Mouse (Mus musculus) testis, adult 2 months (tissue): ENCODE data around the gene Farp1. TPM values are rescaled to one million over a fixed set of nuclear protein-coding genes. Genes with fewer than 3 reads are reported as not detected.

Experiments used
- H3K27ac ChIP-seq: fragments of 200-500 bp; 2 replicates; pipeline ENCODE4 v1.5.1; 2012; ENCODE audit warnings: low read depth, low read length; ENCODE audit not compliant: control insufficient read depth, insufficient read depth
- H3K27me3 ChIP-seq: fragments of 200-500 bp; 2 replicates; pipeline ENCODE4 v1.6.1; 2012; ENCODE audit warnings: mild to moderate bottlenecking, low read length, moderate library complexity; ENCODE audit not compliant: control insufficient read depth, insufficient read depth
- H3K36me3 ChIP-seq: fragments of 200-500 bp; 2 replicates; pipeline ENCODE4 v1.6.1; 2012; ENCODE audit warnings: mild to moderate bottlenecking, low read length; ENCODE audit not compliant: control insufficient read depth, insufficient read depth
- H3K4me1 ChIP-seq: fragments of 200-500 bp; 2 replicates; pipeline ENCODE4 v1.6.1; 2012; ENCODE audit warnings: low read length; ENCODE audit not compliant: control insufficient read depth, insufficient read depth
- H3K4me3 ChIP-seq: fragments of 200-500 bp; 2 replicates; pipeline ENCODE4 v1.5.1; 2012; ENCODE audit warnings: low read depth, mild to moderate bottlenecking, low read length, moderate library complexity, mixed read lengths; ENCODE audit not compliant: control insufficient read depth
- CTCF ChIP-seq: fragments of 200-500 bp; IDR thresholded peaks from 2 replicates; pipeline ENCODE4 v1.5.1; 2012; ENCODE audit warnings: low read depth, mild to moderate bottlenecking, inconsistent platforms, low read length, moderate library complexity; ENCODE audit not compliant: control insufficient read depth, insufficient read depth, insufficient replicate concordance
- POLR2A ChIP-seq: fragments of 200-500 bp; IDR thresholded peaks from 2 replicates; pipeline ENCODE4 v1.6.1; 2012; ENCODE audit warnings: low read depth, mild to moderate bottlenecking, inconsistent platforms, low read length, moderate library complexity; ENCODE audit not compliant: control insufficient read depth
- polyA plus RNA-seq: library from polyadenylated mRNA; depleted of rRNA; stranded (reverse); fragments of >200 nt; gene quantifications from 2 replicates; pipeline ENCODE4 v1.2.3, GENCODE M21; 2012

Farp1 gene
- polyA plus RNA-seq, 1 experiment = 1.4 TPM

DNA sequence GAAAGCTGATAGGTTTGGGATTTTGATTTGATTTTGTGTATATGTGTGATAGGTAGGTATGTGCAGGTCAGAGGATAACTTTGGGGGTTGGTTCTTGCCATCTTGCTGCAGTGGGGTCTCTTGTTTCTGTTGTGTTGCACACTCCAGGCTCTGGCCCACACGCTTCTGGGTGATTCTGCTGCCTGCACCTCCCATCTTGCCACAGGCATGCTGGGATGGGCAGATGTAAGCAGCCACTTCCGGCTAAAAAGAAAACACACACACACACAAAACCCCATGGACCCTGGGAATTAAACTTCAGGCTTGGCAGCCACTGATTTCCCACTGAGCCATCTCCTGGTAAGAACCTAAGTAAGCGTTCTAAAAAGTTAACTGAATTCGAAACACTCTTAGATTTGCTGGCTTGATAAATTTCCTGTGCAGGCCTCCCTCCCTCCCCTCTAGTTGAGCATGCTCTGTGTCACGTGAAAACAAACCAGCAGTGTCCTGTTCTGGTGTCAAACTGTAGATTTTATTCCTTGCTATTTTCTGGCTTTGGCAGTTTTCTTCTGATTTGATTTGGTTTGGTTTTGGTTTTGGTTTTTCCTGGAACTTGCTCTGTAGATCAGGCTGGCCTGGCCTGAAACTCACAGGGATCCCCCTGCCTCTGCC lies 226.4 kb downstream of the Farp1 start:
- TF ChIP-seq POLR2A = no peak
- no peak for TF ChIP-seq CTCF
- Histone ChIP-seq H3K4me1 (no peaks in the 10 kb centered on the region), H3K27me3 (no peaks in the 10 kb centered on the region), H3K27ac (no peak overlapping the region), H3K4me3 (no peak overlapping the region), H3K36me3 (no peaks in the 10 kb centered on the region)

DNA sequence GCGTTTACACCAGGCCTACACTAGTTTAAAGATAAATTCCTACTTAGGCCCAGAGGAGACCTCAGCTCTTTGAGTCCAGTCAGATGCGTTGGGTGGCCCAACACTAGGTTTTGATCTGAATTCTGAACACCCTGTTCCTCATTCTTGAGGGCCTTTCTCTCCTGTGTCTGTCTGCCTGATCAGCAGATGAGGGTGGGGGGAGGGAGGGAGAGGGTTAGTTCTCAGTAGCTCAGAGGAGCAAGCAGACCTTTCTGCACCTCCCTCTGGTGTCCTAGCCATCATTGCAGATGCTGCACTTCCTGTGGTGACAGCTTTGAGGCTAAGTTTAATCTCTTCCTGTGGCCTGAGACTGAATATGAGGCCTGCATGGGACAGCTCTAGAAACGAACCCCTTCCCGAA lies 227.6 kb downstream of the Farp1 start:
- TF ChIP-seq CTCF (no peak), POLR2A (no peak)
- no peaks in the 10 kb centered on the region for H3K36me3 ChIP-seq

DNA sequence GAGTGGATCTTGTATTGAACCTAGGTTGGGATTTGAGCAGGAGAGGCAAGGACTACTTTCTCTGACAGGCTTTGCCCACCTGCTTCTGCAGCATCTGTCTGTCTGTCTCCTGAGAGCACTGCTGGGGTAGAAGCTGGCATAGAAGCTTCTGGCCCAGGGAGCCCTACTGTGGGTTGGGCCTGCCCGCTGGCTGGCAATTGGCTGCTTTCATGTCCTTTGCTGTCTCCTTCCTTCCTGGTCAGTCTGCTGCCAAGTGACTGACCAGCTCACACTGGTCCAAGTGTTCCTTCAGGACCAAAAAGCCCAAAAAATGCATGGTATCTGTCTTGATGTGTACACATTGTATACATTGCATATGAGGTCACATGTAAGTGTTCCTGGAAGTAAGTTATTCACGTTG lies 228.9 kb downstream of the Farp1 start:
- H3K27me3 ChIP-seq = no peaks in the 10 kb centered on the region
- no peak overlapping the region for H3K4me3 ChIP-seq
- no peaks in the 10 kb centered on the region for H3K36me3 ChIP-seq
- TF ChIP-seq POLR2A (no peak), CTCF (no peak)
- no peak overlapping the region for H3K27ac ChIP-seq
- H3K4me1 ChIP-seq = no peaks in the 10 kb centered on the region

More for the DNA sequence above, 227.6 kb downstream of the Farp1 start:
- no peaks in the 10 kb centered on the region for H3K27me3 ChIP-seq
- H3K27ac ChIP-seq = no peak overlapping the region
- H3K4me3 ChIP-seq = no peak overlapping the region
- no peaks in the 10 kb centered on the region for H3K4me1 ChIP-seq

DNA sequence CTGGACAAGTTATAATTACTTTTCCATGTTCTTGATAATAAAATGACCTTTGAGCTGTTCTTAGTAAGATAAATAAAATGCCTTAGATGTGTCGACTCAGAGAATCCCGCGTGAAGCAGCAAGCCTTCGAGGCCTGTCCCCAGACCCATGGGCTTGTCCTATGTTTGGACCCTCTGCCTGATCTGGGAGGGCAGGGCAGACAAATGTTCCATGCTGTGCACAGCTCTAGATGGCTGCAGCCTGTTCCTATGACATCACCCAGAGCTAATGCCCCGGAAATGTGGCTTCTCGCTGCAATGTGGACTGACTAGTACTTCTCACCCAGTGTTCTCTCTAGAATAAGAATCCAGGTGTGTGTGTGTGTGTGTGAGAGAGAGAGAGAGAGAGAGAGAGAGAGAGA lies 229.5 kb downstream of the Farp1 start:
- H3K27me3 ChIP-seq = no peaks in the 10 kb centered on the region
- TF ChIP-seq CTCF (no peak), POLR2A (no peak)
- H3K36me3 ChIP-seq = no peaks in the 10 kb centered on the region
- no peak overlapping the region for H3K4me3 ChIP-seq
- no peak overlapping the region for H3K27ac ChIP-seq
- H3K4me1 ChIP-seq = no peaks in the 10 kb centered on the region

DNA sequence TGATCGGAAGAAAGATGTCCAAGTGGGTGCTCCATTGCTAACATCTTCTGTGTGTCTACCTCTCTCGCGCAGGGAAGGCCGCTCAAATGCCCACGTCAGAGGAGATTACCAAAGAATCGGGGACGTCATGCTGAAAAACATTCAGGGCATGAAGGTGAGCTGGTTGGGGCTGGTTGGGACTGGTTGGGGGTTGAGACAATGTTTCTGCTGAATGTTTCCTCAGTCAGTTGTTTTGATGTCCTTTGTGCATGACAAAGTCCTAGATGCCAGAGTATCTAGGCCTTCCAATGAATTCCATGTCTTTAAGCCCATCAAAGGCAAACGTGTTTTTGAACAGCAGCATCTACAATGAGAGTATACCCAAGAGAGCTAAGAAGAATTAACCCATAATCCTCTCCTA lies 232.8 kb downstream of the Farp1 start:
- Histone ChIP-seq H3K27ac (no peak overlapping the region), H3K4me3 (no peak overlapping the region), H3K4me1 (no peaks in the 10 kb centered on the region), H3K36me3 (no peaks in the 10 kb centered on the region), H3K27me3 (no peaks in the 10 kb centered on the region)
- TF ChIP-seq POLR2A (no peak), CTCF (no peak)

DNA sequence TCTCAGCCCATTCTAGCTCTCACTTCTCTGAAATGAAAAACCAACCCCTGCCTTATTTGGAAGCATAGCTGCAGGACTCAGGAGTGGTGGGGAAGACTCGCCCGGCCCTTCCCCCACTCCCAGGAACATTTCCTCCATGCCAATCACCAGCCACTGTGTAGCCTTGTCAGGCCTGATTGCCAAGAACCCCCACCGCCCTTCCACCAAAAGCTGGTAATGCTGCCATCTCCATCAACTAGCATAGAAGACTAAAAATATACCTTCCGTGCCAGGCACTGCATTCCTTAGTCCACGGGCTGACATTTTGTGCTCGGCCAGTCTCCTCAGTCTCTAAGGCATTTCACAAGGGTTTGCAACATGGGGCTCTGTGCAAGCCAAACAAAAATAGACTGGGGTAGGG lies 235.5 kb downstream of the Farp1 start:
- H3K36me3 ChIP-seq = no peaks in the 10 kb centered on the region
- TF ChIP-seq CTCF = no peak
- TF ChIP-seq POLR2A = no peak
- no peak overlapping the region for H3K4me3 ChIP-seq
- H3K27ac ChIP-seq = no peak overlapping the region
- H3K4me1 ChIP-seq = no peaks in the 10 kb centered on the region
- no peaks in the 10 kb centered on the region for H3K27me3 ChIP-seq

DNA sequence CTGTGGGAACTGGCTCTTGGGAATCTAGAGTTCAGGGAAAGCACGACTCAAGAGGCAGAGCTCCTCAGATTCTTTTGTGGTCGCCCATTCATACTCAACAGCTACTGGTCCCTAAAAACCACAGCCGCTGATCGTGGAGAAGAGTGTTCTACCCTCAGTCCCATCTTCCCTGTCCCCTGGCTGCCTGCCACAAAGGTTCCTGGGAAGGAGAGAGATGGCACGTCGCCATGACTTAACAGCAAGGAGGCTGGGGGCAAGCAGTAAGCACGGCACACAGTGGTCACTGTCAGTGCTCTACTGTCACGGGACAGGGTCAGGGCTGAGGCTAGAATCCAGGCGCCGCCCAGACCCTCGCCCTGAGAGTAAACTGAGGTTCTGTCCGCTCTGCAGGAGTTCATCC lies 240.0 kb downstream of the Farp1 start:
- H3K36me3 ChIP-seq = no peaks in the 10 kb centered on the region
- H3K4me1 ChIP-seq = no peaks in the 10 kb centered on the region
- H3K27ac ChIP-seq = no peak overlapping the region
- no peak for TF ChIP-seq CTCF
- TF ChIP-seq POLR2A = no peak
- H3K27me3 ChIP-seq = no peaks in the 10 kb centered on the region
- no peak overlapping the region for H3K4me3 ChIP-seq
